Mouse (Mus musculus): ENCODE results near the gene Mllt3. TPM values are rescaled to one million over a fixed set of nuclear protein-coding genes. Genes with fewer than 3 reads are reported as not detected.
A peak's percentile ranks its signal among the peaks of the same experiment; 100 is the strongest.

Gene Mllt3
- total RNA-seq, 4 experiments from 2014 or later: 46.6 to 65.1 (median 57.3) TPM

DNA sequence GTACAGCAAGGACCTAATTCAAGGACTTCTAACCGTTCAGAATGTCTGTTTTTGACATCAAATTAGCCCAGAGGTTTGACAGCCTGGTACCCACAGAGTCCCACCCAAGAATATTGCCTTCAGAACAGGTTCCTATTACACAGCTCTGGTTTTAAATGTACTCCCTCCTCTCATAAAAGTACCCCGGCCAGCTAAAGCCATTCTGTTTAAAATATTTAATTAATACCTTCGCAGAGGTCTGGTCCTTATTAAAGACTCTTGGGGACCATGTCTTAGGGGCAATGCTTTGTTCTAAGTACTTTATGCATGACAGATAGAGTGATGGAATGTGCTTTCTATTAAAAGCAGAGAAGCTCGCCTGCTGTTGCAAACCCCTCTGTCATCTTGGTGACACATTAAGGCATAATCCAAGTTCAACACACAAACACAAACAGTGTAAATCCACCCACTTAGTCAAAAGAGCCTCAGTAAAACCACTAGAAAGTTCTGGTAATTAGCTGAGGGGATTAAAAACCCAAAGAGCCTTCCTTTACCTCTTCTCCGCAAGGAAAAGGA lies 302.0 kb downstream of the Mllt3 start:
- DNase-seq (ENCODE audit: low spot score in 2 of 2): no peak

DNA sequence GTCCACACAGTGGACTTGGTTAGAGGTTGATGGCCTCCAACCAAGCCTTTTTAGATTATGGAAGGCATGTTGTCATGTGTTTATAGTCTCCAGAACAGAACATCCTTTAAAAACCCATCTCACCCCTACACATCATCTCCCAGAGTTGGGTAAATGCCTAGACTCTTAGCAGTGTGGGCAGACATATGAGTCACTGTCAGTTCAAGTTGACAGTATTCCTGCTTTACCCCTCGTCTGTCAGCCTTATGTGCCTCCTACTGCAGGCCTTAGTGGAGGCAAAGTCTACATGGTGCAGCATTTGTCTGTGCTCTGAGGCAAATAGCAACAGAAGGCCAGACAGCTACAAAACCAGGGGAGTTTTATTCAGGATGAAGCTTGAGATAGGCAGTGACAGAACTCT lies 304.6 kb downstream of the Mllt3 start:
- peak; percentile 72 to 86 for DNase-seq (ENCODE audit: low spot score in 2 of 2)

DNA sequence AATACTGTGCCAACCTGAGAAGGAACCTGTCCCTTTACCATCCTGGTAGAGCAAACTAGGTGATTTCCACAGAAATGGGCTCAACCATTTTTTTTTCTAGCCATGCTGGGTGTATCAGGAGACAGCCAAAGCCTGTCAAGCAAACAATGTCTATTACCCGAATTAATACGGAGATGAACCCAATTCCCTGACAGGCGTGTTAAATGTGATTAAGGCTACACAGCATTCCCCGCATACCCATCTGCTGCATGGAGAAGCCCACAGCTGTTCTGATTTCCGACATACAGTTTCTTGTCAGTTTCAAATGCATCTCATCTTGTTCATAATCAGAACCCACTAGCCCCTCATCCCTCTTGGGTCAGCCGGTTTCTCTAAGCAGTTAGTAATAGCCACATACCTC lies 309.7 kb downstream of the Mllt3 start:
- peak in 1 of 2 experiments; percentile 38 for DNase-seq (ENCODE audit: low spot score in 2 of 2)

Other genes with a start within 250 kb of the Mllt3 start
- 10 to 100 TPM; 64.5 to 80.0 (median 75.5) TPM for gene Focad, start 61.3 kb upstream of the Mllt3 start, total RNA-seq (2022)

Measured in layer of hippocampus, adult 8-10 months (tissue).